Mouse (Mus musculus) erythroblast, embryonic 14.5 days (primary cell): ENCODE measurements around the gene Kri1.

ENCODE experiments used
- GATA1 ChIP-seq: IDR thresholded peaks from 2 replicates; pipeline ENCODE4 v1.6.1; 2012; ENCODE audit warnings: low read length, inconsistent platforms, mixed read lengths
- TAL1 ChIP-seq: IDR thresholded peaks from 3 replicates; pipeline ENCODE4 v1.6.1; 2012; ENCODE audit warnings: low read length, inconsistent platforms, mixed read lengths

- TF ChIP-seq GATA1 = no peak
- no peak for TF ChIP-seq TAL1
These were observed 36.5 kb upstream of the Kri1 start for GRCm38 (mm10) chr9:21324269-21324668.
